Mouse (Mus musculus): ENCODE results near the gene Copz1. TPM values are rescaled to one million over a fixed set of nuclear protein-coding genes. Genes with fewer than 3 reads are reported as not detected.

The Copz1 gene
- polyA plus RNA-seq, 1 experiment from 2014 or later, result 252 TPM

- H3K9me3 ChIP-seq, result no peaks in the 10 kb centered on the region
- H3K27ac ChIP-seq, result peak overlapping the region; percentile 76
- no peak for ATAC-seq (ENCODE audit: insufficient number of reproducible peaks, insufficient read depth, low FRiP score, low TSS enrichment, low read depth)
- no peak overlapping the region for H3K4me2 ChIP-seq
- H3K4me1 ChIP-seq (replicated peaks), result peaks cover 74% of the 10 kb centered on the region
- no peak overlapping the region for H3K9ac ChIP-seq (replicated peaks)
- peaks cover 57% of the 10 kb centered on the region for H3K36me3 ChIP-seq
- WGBS, result 33% methylated on average over 2 of the region's 2 CpGs
- no peaks in the 10 kb centered on the region for H3K27me3 ChIP-seq
- H3K4me3 ChIP-seq (replicated peaks), result no peak overlapping the region
These were observed 22.1 kb downstream of the Copz1 start for GRCm38 (mm10) chr15:103294649-103295048.

GRCm38 (mm10) chr15:103295851-103296250 is 23.3 kb downstream of the Copz1 start:
- H3K9me3 ChIP-seq, result no peaks in the 10 kb centered on the region
- peaks cover 45% of the 10 kb centered on the region for H3K36me3 ChIP-seq
- ATAC-seq (ENCODE audit: insufficient number of reproducible peaks, insufficient read depth, low FRiP score, low TSS enrichment, low read depth), result peak; percentile 68
- WGBS, result 1% methylated on average over 5 of the region's 5 CpGs
- H3K4me2 ChIP-seq, result peak overlapping the region; percentile 16; the same call in 1 of the 2 replicates
- H3K9ac ChIP-seq (replicated peaks), result peak overlapping the region; percentile 18; the same call in 1 of the 2 replicates
- H3K27me3 ChIP-seq, result no peaks in the 10 kb centered on the region
- peak overlapping the region; percentile 97 for H3K27ac ChIP-seq
- peaks cover 74% of the 10 kb centered on the region for H3K4me1 ChIP-seq (replicated peaks)
- H3K4me3 ChIP-seq (replicated peaks), result no peak overlapping the region

DNA sequence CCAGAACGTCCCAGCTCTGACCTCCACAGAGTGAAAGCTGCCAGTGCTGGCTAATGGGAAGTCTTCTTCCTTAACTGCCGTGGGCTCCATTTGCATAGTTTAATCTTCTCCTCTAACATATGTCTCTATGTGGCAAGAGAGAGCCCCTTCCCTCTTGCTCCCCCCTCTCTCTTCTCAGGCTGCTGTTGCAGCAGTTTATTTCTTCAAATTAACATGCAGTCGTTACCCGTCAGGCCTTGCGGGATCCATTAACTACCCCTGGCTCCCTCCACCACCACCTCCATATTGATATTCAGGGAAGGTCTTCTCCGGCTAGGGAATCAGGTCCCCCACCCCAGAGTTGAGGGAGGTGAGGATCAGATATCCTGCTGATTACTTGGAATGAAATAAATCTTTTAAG is 24.8 kb downstream of the Copz1 start:
- Histone ChIP-seq H3K4me3 (replicated peaks) (no peak overlapping the region), H3K9ac (replicated peaks) (no peak overlapping the region), H3K36me3 (peaks cover 32% of the 10 kb centered on the region), H3K27ac (peak overlapping the region; percentile 97), H3K9me3 (no peaks in the 10 kb centered on the region), H3K4me1 (replicated peaks) (peaks cover 79% of the 10 kb centered on the region), H3K27me3 (no peaks in the 10 kb centered on the region), H3K4me2 (no peak overlapping the region)
- 29% methylated on average over 6 of the region's 6 CpGs for WGBS
- no peak for ATAC-seq (ENCODE audit: insufficient number of reproducible peaks, insufficient read depth, low FRiP score, low TSS enrichment, low read depth)

GRCm38 (mm10) chr15:103298026-103298425 is 25.5 kb downstream of the Copz1 start:
- H3K27me3 ChIP-seq, result no peaks in the 10 kb centered on the region
- H3K9me3 ChIP-seq, result no peaks in the 10 kb centered on the region
- WGBS, result 55% methylated on average over 3 of the region's 3 CpGs
- H3K36me3 ChIP-seq, result peaks cover 25% of the 10 kb centered on the region
- no peak overlapping the region for H3K9ac ChIP-seq (replicated peaks)
- peaks cover 86% of the 10 kb centered on the region for H3K4me1 ChIP-seq (replicated peaks)
- no peak for ATAC-seq (ENCODE audit: insufficient number of reproducible peaks, insufficient read depth, low FRiP score, low TSS enrichment, low read depth)
- peak overlapping the region; percentile 98 for H3K27ac ChIP-seq
- H3K4me3 ChIP-seq (replicated peaks), result no peak overlapping the region
- no peak overlapping the region for H3K4me2 ChIP-seq

DNA sequence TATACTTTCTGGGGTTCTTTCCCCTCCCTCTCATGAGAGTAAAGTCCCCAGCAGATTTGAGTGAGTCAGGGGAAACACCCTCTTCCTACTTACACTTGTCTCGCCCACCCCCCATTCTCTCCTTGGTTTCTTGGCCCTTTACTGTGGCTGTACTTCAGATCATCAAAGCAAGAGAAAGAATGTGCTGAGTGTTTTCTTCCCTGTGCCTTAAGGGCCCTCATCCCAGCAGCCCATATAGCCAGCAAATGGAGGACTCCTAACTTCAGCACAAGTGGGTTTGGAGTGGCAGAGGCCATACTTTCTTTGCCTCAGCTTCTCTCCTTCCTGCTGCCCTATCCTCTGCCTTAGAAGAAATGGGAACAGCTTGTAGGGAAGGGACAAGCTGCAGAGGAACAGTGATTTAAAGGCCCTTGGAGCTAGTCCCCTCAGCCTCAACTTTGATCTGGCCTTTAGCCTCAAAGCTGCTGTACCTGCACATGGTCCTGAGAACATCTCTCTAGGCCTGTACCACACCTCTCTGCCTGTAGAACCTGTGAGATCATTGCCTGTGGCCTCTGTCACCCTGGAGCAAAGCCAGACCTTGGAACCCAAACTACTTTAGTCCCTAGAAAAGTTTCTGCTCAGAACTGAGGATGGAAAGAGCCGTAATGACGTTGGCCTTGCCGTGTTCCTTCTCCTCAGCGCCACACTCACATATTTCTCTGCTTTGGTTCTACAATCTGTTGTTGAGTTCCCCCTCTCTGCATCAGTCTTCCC is 26.5 kb downstream of the Copz1 start:
- no peaks in the 10 kb centered on the region for H3K9me3 ChIP-seq
- H3K9ac ChIP-seq (replicated peaks), result 0 out of 2 replicates have a peak overlapping the region, but pooled peaks have one; percentile 1
- peaks cover 96% of the 10 kb centered on the region for H3K4me1 ChIP-seq (replicated peaks)
- H3K4me3 ChIP-seq (replicated peaks), result no peak overlapping the region
- 48% methylated on average over 5 of the region's 5 CpGs for WGBS
- H3K36me3 ChIP-seq, result peaks cover 16% of the 10 kb centered on the region
- peak overlapping the region; percentile 98 for H3K27ac ChIP-seq
- no peak for ATAC-seq (ENCODE audit: insufficient number of reproducible peaks, insufficient read depth, low FRiP score, low TSS enrichment, low read depth)
- H3K27me3 ChIP-seq, result no peaks in the 10 kb centered on the region
- peak overlapping the region; percentile 57 for H3K4me2 ChIP-seq

- peak overlapping the region; percentile 98 for H3K27ac ChIP-seq
- WGBS, result 21% methylated on average over 8 of the region's 8 CpGs
- peak overlapping the region; percentile 57 for H3K4me2 ChIP-seq
- no peak for ATAC-seq (ENCODE audit: insufficient number of reproducible peaks, insufficient read depth, low FRiP score, low TSS enrichment, low read depth)
- H3K9ac ChIP-seq (replicated peaks), result peak overlapping the region; percentile 40; the same call in 1 of the 2 replicates
- H3K36me3 ChIP-seq, result peaks cover 16% of the 10 kb centered on the region
- peaks cover 99% of the 10 kb centered on the region for H3K4me1 ChIP-seq (replicated peaks)
- H3K4me3 ChIP-seq (replicated peaks), result peak overlapping the region; percentile 28
- H3K27me3 ChIP-seq, result no peaks in the 10 kb centered on the region
- no peaks in the 10 kb centered on the region for H3K9me3 ChIP-seq
These were observed 27.1 kb downstream of the Copz1 start for GRCm38 (mm10) chr15:103299644-103300043.

DNA sequence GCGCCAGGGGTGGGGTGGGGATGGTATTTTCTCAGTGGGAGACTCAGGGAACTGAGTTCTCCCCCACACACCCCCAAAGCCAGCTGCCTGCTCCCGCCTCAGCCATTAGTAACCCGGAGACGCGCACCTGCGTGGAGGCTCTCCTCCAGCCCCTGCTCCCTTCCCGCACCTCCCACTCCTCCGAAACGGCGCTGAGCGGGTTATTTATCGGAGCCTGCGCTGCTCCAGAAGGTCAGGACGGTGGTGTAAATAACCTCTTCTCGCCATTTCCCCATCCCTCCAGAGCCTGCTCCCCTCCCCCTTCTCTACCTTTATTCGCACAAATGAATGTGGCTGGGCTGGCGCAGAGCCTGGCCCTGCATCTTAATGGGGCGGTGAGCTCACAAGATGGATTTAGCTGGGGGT is 27.6 kb downstream of the Copz1 start:
- H3K4me3 ChIP-seq (replicated peaks), result peak overlapping the region; percentile 28
- peak; percentile 54 for ATAC-seq (ENCODE audit: insufficient number of reproducible peaks, insufficient read depth, low FRiP score, low TSS enrichment, low read depth)
- 2% methylated on average over 18 of the region's 18 CpGs for WGBS

GRCm38 (mm10) chr15:103300560-103300959 is 28.0 kb downstream of the Copz1 start:
- Histone ChIP-seq H3K27ac (peak overlapping the region; percentile 98), H3K4me3 (replicated peaks) (peak overlapping the region; percentile 28), H3K36me3 (peaks cover 16% of the 10 kb centered on the region), H3K9ac (replicated peaks) (peak overlapping the region; percentile 40; the same call in 1 of the 2 replicates), H3K4me2 (peak overlapping the region; percentile 57), H3K9me3 (no peaks in the 10 kb centered on the region), H3K4me1 (replicated peaks) (peaks cover 92% of the 10 kb centered on the region), H3K27me3 (no peaks in the 10 kb centered on the region)
- WGBS, result 2% methylated on average over 2 of the region's 2 CpGs
- ATAC-seq (ENCODE audit: insufficient number of reproducible peaks, insufficient read depth, low FRiP score, low TSS enrichment, low read depth), result no peak

More for the DNA sequence above, 27.6 kb downstream of the Copz1 start:
- Histone ChIP-seq H3K4me2 (peak overlapping the region; percentile 57), H3K9me3 (no peaks in the 10 kb centered on the region), H3K27ac (peak overlapping the region; percentile 98), H3K4me1 (replicated peaks) (peaks cover 96% of the 10 kb centered on the region), H3K36me3 (peaks cover 16% of the 10 kb centered on the region), H3K27me3 (no peaks in the 10 kb centered on the region), H3K9ac (replicated peaks) (peak overlapping the region; percentile 40; the same call in 1 of the 2 replicates)

DNA sequence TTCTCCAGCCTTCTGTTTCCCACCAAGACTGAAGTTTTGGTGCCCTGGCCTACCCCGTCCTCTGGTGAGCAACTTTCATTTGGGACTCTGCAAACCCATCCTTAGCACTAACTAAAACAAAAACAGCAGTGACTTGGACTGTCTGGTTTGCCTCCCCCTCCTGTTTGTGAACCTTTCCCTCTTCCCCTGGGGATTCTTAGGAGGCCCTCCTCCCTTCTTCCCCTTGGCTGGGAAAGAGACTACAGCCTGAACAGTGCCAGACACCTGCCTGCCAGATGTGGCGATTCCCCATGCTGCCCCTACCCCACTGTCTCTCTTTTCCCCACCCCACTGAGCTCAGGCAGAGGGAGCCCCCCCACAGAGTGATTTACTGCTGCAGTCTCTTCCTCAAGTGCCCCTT is 28.5 kb downstream of the Copz1 start:
- Histone ChIP-seq H3K27ac (peak overlapping the region; percentile 98), H3K9ac (replicated peaks) (no peak overlapping the region), H3K4me1 (replicated peaks) (peaks cover 92% of the 10 kb centered on the region), H3K27me3 (no peaks in the 10 kb centered on the region), H3K9me3 (no peaks in the 10 kb centered on the region), H3K4me3 (replicated peaks) (peak overlapping the region; percentile 28; the same call in 1 of the 2 replicates), H3K36me3 (peaks cover 16% of the 10 kb centered on the region), H3K4me2 (peak overlapping the region; percentile 57)
- ATAC-seq (ENCODE audit: insufficient number of reproducible peaks, insufficient read depth, low FRiP score, low TSS enrichment, low read depth), result no peak
- 5% methylated on average over 2 of the region's 2 CpGs for WGBS

DNA sequence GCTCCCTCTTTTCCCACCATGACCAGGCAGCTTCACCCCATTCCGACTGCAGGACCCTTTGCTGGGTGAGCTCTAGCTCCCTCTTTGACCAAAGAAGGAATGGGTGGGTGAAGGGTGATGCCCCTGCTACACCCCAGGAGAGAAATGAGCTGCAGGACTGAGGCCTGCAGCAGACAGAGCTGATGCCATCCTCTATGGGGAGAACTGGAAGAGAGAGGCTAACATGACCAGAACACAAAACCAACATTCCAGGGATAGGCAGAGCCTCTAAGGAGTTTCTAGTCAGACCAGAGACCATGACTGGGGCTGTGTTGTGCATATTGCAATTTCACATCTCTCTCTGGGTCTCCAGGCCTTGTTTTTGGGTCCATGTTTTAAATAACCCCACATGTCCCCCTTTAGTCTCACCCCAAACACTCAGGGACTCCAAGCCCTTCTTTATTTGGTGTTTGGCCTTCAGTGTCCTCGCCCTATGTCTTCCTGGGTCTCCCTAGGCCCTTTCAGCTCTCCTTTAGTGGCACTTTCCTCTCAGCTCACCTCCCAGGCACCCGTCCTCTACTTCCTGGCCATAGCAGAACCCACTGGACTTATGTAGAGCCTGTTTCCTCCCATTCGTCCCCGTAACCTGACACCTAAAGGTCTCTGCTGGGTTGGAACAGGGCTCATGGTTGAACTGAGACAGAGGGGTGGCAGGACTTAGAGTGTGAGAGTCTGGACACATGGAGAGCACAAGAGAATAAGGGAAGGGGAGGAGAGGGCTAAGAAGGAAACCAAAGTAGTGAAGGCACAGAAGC is 29.2 kb downstream of the Copz1 start:
- WGBS, result 8% methylated on average over 5 of the region's 5 CpGs
- H3K27ac ChIP-seq, result peak overlapping the region; percentile 98
- H3K4me1 ChIP-seq (replicated peaks), result peaks cover 92% of the 10 kb centered on the region
- no peak overlapping the region for H3K4me3 ChIP-seq (replicated peaks)
- peak overlapping the region; percentile 57 for H3K4me2 ChIP-seq
- no peak for ATAC-seq (ENCODE audit: insufficient number of reproducible peaks, insufficient read depth, low FRiP score, low TSS enrichment, low read depth)
- H3K27me3 ChIP-seq, result no peaks in the 10 kb centered on the region
- peaks cover 16% of the 10 kb centered on the region for H3K36me3 ChIP-seq
- H3K9ac ChIP-seq (replicated peaks), result no peak overlapping the region; the same call in 1 of the 2 replicates
- no peaks in the 10 kb centered on the region for H3K9me3 ChIP-seq

DNA sequence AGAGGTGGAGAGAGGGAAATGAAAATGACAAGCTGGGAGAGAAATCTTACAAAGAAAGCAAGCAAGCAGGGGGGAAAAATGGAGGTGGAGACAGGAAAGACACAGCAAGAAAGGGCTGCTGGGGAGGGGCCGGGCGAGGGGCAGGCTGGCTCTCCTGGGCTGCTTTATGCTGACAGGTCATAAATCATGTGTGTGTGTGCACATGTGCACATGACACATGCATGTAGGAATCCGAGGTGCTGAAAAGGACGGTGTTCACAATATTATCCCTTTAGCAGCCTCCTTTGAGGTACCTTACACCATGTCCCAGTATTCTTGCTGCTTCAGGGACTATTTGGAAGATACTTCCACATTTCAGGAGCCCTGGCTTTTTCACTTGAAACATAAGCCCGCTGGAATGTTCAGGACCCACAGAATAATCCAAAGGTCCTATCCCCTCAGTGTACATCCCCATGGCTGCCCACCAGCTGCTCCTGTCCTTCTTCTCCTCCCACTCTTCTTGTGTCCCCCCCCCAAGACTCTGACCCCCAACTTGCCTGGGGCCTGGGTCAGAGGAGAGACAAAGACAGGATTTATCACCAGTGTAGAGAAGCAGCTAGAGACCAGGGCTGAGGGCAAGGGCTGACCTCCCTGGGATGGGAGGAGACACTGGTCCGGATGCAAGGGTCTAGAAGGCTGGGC is 30.0 kb downstream of the Copz1 start:
- H3K9me3 ChIP-seq, result no peaks in the 10 kb centered on the region
- no peaks in the 10 kb centered on the region for H3K27me3 ChIP-seq
- peaks cover 92% of the 10 kb centered on the region for H3K4me1 ChIP-seq (replicated peaks)
- H3K4me2 ChIP-seq, result peak overlapping the region; percentile 57
- 2% methylated on average over 6 of the region's 6 CpGs for WGBS
- H3K4me3 ChIP-seq (replicated peaks), result no peak overlapping the region
- peak overlapping the region; percentile 0 for H3K9ac ChIP-seq (replicated peaks)
- H3K27ac ChIP-seq, result peak overlapping the region; percentile 98
- no peak for ATAC-seq (ENCODE audit: insufficient number of reproducible peaks, insufficient read depth, low FRiP score, low TSS enrichment, low read depth)
- H3K36me3 ChIP-seq, result peaks cover 10% of the 10 kb centered on the region

All from limb, embryonic 12.5 days (tissue).